Mouse (Mus musculus) lung, adult 2 months (tissue): ENCODE results near the gene Pygb.

ENCODE experiments used
- CTCF ChIP-seq: fragments of 200-500 bp; IDR thresholded peaks from 2 replicates; pipeline ENCODE4 v1.5.1; 2011; ENCODE audit warnings: mild to moderate bottlenecking, low read length, control low read depth; ENCODE audit not compliant: insufficient read depth
- POLR2A ChIP-seq: fragments of 200-500 bp; IDR thresholded peaks from 2 replicates; pipeline ENCODE4 v1.6.1; 2011; ENCODE audit warnings: low read depth, mild to moderate bottlenecking, control low read depth, low read length, borderline replicate concordance; ENCODE audit errors: extremely low read depth

- TF ChIP-seq CTCF (no peak), POLR2A (no peak)
Measured at GRCm38 (mm10) chr2:150837781-150838180, 51.2 kb downstream of the Pygb start.
